Mouse (Mus musculus): ENCODE results near the gene Tsc22d3. TPM values are rescaled to one million over a fixed set of nuclear protein-coding genes. Genes with fewer than 3 reads are reported as not detected.

The Tsc22d3 gene
- polyA plus RNA-seq, 1 experiment from 2014 or later, result 34.2 TPM

DNA sequence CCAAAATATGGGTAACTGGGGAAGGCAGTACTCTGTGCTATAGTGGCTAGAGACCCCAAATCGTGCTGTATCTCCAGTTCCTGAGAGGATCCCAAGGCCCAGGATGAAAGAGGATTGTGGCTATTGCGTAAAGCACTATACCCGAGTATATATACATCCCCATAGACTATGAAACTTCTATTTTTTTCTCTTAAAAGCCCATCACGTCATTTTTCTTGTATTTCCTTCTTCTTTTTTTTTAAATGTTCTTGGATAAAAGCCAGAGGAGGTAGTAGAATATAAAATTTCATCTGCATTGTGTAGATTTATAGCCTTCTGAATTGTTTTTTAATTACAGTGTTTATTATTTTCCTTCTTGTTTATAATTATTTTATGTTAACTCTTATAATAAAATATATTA is 852 bp upstream of the Tsc22d3 start:
- WGBS (ENCODE audit: insufficient replicate concordance), result 48% methylated on average over 4 of the region's 4 CpGs
- H3K9me3 ChIP-seq (ENCODE audit: low read length), result no peaks in the 10 kb centered on the region
- TF ChIP-seq CTCF (IDR thresholded peaks at IDR 0.05; ENCODE audit: low read depth) (no peak), EP300 (IDR thresholded peaks at IDR 0.05; ENCODE audit: low read depth) (no peak)

DNA sequence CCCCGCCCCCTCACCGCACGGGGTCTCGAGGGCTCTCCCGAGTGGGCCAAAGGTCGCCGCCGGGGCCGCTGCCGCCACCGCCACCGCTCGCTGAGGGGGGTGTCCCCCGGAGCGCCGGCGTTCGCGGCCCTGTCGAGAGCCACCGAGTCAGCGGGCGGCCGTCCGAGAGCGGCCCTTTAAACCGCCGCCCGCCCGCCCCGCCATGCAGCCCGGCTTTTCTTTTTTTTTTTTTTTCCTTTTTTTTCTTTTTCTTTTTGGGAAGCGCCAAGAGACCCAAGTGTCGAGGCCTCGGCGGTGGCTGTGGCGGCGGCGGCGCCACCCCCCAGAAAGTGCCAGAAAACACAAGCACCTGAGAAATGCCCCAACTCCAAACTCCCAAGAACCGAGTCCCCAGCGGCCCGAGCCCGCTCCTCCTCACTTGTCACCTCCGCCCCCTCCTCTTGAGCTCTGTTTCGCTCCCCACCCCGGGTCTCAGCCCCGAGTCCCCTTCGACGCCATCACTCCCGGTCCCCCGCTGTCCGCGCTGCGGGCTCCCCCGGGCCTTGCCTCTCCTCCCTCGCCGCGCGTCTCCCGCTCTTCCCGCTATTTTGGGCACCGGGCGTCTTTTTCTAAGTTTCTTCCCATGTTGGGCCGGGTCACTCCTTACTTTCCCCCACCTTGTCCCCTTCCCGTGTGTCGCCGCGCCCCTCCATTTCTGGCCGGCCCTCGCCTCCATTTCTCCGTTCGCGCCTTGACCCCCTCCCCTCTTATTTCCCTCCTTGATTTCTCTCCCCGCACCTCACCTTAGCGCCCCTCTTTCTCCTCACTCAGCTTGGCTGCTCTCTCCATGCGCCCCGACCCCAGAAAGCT is 674 bp downstream of the Tsc22d3 start:
- Histone ChIP-seq H3K9me3 (ENCODE audit: low read length) (no peaks in the 10 kb centered on the region), H3K36me3 (replicated peaks; ENCODE audit: insufficient read depth, low read length) (no peaks in the 10 kb centered on the region), H3K4me1 (ENCODE audit: insufficient read depth) (no peaks in the 10 kb centered on the region; the same call in none of the 2 replicates), H3K9ac (replicated peaks) (peak overlapping the region; percentile 71), H3K4me3 (ENCODE audit: low read depth, low read length) (peak overlapping the region; percentile 69), H3K4me2 (ENCODE audit: low read depth, low read length) (peak overlapping the region; percentile 89), H3K27ac (ENCODE audit: low read depth) (peak overlapping the region; percentile 80), H3K27me3 (ENCODE audit: insufficient read depth, low read length) (peaks cover 7% of the 10 kb centered on the region; the same call in 1 of the 2 replicates)
- ATAC-seq, result peak; percentile 40; the same call in 1 of the 2 replicates
- DNase-seq, result peak; percentile 27
- TF ChIP-seq EP300 (IDR thresholded peaks at IDR 0.05; ENCODE audit: low read depth), result no peak
- 17% methylated on average over 56 of the region's 78 CpGs for WGBS (ENCODE audit: insufficient replicate concordance)

More for the DNA sequence above, 852 bp upstream of the Tsc22d3 start:
- Histone ChIP-seq H3K9ac (replicated peaks) (no peak overlapping the region), H3K4me2 (ENCODE audit: low read depth, low read length) (no peak overlapping the region), H3K36me3 (replicated peaks; ENCODE audit: insufficient read depth, low read length) (no peaks in the 10 kb centered on the region), H3K27me3 (ENCODE audit: insufficient read depth, low read length) (0 out of 2 replicates have a peak, but pooled peaks cover 7% of the 10 kb centered on the region), H3K27ac (ENCODE audit: low read depth) (no peak overlapping the region), H3K4me1 (ENCODE audit: insufficient read depth) (no peaks in the 10 kb centered on the region; the same call in none of the 2 replicates), H3K4me3 (ENCODE audit: low read depth, low read length) (no peak overlapping the region)
- DNase-seq (no peak), ATAC-seq (no peak)

DNA sequence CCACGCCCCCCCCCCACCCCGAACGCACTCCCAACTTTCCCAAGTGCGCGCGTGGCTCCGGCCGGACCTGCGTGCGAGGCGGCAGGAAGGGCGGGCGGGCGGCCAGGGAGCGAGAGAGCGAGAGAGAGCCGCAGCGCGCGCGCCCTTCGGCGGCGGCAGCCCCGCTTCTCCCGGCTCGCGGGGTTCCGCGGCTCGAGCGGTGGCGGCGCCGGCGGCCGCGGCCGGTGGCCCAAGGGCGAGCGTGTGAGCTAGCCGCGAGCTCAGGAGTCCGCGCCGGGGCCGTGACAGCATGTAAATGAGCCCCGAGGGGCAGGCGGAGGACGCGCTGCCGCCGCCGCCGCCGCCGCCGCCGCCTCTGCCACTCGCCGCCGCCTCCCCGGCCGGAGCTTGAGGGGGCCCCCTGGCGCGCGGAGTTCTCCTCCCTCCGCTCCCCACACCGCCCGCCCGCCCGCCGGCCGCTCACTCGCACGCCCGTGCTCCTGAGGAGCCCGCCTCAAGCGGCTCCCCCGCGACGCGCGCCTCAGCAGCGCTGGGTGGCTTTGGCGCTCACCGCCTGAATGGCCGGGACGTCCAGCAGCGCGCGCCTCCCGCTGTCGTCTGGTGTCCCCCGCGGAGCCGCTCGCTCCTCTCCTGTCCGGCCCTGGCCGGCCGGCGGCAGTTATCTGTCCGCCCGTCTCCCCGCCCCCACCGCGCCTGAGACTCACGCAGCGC is 1.5 kb downstream of the Tsc22d3 start:
- no peak for TF ChIP-seq EP300 (IDR thresholded peaks at IDR 0.05; ENCODE audit: low read depth)
- peak; percentile 29 for TF ChIP-seq CTCF (IDR thresholded peaks at IDR 0.05; ENCODE audit: low read depth)
- ATAC-seq (peak; percentile 83), DNase-seq (peak; percentile 75)
- Histone ChIP-seq H3K4me1 (ENCODE audit: insufficient read depth) (no peaks in the 10 kb centered on the region; the same call in none of the 2 replicates), H3K36me3 (replicated peaks; ENCODE audit: insufficient read depth, low read length) (no peaks in the 10 kb centered on the region), H3K9ac (replicated peaks) (peak overlapping the region; percentile 71), H3K9me3 (ENCODE audit: low read length) (no peaks in the 10 kb centered on the region), H3K4me2 (ENCODE audit: low read depth, low read length) (peak overlapping the region; percentile 89), H3K27ac (ENCODE audit: low read depth) (peak overlapping the region; percentile 80), H3K27me3 (ENCODE audit: insufficient read depth, low read length) (peaks cover 7% of the 10 kb centered on the region; the same call in 1 of the 2 replicates), H3K4me3 (ENCODE audit: low read depth, low read length) (peak overlapping the region; percentile 69)
- 17% methylated on average over 20 of the region's 109 CpGs for WGBS (ENCODE audit: insufficient replicate concordance)

DNA sequence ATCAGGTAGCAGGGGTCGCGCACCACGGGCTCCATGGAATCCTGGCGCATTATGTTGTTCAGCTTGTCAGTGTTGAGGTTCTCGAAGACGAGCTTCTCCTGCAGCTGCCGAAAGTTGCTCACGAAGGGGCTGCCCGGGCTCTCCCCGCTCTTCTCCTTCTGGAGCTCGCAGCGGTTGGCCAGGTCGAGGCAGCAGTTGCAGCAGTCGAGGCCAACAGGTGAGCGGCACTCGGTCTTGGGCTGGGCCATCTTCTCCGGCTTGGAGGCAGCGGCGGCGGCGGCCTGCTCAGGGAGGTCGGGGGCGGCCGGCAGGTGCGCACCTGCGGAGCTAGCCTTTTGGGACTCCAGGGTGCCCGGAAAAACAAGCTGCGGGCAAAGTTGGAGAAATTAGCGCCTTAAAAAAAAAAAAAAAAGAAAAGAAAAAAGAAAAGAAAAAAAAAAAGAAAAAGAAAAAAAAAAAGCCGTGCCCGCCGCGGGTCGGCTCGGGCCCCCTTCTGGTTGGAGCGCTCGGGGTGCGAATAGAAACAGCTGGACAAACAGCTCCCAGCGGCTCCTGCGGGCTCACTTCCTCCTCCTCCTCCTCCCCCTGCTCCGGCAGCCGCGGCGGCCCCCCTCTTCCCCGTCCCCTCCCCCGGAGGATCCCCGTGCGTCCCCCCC is 2.1 kb downstream of the Tsc22d3 start:
- Histone ChIP-seq H3K36me3 (replicated peaks; ENCODE audit: insufficient read depth, low read length) (no peaks in the 10 kb centered on the region), H3K4me1 (ENCODE audit: insufficient read depth) (no peaks in the 10 kb centered on the region; the same call in none of the 2 replicates), H3K27ac (ENCODE audit: low read depth) (peak overlapping the region; percentile 80), H3K4me2 (ENCODE audit: low read depth, low read length) (peak overlapping the region; percentile 89), H3K9me3 (ENCODE audit: low read length) (no peaks in the 10 kb centered on the region), H3K27me3 (ENCODE audit: insufficient read depth, low read length) (peaks cover 7% of the 10 kb centered on the region; the same call in 1 of the 2 replicates), H3K9ac (replicated peaks) (peak overlapping the region; percentile 71), H3K4me3 (ENCODE audit: low read depth, low read length) (peak overlapping the region; percentile 69)
- peak; percentile 36 for DNase-seq
- TF ChIP-seq EP300 (IDR thresholded peaks at IDR 0.05; ENCODE audit: low read depth), result no peak
- peak; percentile 7; the same call in 1 of the 2 replicates for TF ChIP-seq CTCF (IDR thresholded peaks at IDR 0.05; ENCODE audit: low read depth)
- WGBS (ENCODE audit: insufficient replicate concordance), result 22% methylated on average over 38 of the region's 48 CpGs
- peak; percentile 17 for ATAC-seq

- Histone ChIP-seq H3K4me1 (ENCODE audit: insufficient read depth) (no peaks in the 10 kb centered on the region), H3K9ac (replicated peaks) (no peak overlapping the region), H3K4me3 (ENCODE audit: low read depth, low read length) (no peak overlapping the region), H3K27me3 (ENCODE audit: insufficient read depth, low read length) (peaks cover 3% of the 10 kb centered on the region; the same call in 1 of the 2 replicates), H3K36me3 (replicated peaks; ENCODE audit: insufficient read depth, low read length) (no peaks in the 10 kb centered on the region), H3K4me2 (ENCODE audit: low read depth, low read length) (no peak overlapping the region), H3K27ac (ENCODE audit: low read depth) (no peak overlapping the region), H3K9me3 (ENCODE audit: low read length) (no peaks in the 10 kb centered on the region)
- WGBS (ENCODE audit: insufficient replicate concordance), result 49% methylated on average over 3 of the region's 3 CpGs
- DNase-seq, result no peak
- ATAC-seq, result peak; percentile 35; the same call in 1 of the 2 replicates
- TF ChIP-seq EP300 (IDR thresholded peaks at IDR 0.05; ENCODE audit: low read depth), result no peak
These were observed 9.3 kb downstream of the Tsc22d3 start for GRCm38 (mm10) chrX:140591176-140591575.

All from liver, postnatal 0 days (tissue).